Mouse (Mus musculus) neutrophil, adult 59 days (primary cell): Measurements from ENCODE around the gene Cyp2c23. TPM values are rescaled to one million over a fixed set of nuclear protein-coding genes. Genes with fewer than 3 reads are reported as not detected.

Experiments used
- total RNA-seq, 2 experiments: library from RNA; stranded (reverse); gene quantifications; 1 replicate in 1 of 2; 2 replicates in 1 of 2; pipeline ENCODE4 v1.2.4; 2023

The Cyp2c23 gene
- total RNA-seq = not detected

GRCm38 (mm10) chr19:44028972-44029371, at the start of gene Cyp2c23:
TSS of gene Cyp2c23 (minus strand) at chr19:44029208.

DNA sequence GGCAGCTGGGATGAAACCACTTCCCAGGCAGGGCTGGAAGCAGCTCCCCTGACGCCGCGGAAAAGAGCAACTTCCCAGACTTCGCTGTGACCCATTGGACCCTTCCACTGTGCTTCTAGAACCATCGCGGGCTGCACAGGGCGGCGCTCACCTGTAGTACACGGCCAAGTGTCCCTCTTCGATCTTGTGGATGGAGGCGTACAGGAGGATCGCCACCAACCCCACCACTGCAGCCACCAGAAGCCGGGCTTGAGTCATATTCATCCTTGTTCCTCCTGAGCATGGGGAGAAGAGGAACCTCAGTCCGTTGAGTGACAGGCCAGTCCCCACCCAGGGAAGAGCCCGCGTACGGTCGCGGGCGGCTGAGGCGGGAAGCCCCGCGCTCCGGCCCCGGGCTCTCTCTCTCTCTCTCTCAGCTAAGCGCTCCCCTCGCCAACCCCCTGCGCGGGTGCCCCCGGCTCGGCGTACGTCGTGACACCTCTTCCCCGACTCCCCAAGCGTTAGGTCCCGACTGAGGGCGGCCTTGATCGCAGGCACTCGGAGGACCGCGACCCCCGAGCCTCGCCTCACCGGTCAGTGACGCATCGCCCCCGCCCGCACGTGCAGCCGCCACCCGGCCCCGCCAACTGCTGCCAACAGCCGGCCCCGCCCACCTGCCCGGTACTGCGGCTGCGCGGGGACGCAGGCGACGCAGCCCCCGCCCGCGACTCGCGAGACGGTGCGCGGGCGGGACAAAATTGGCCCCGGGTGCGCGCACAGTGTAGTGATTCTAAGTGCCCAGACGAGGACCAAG, 40.3 kb upstream of the Cyp2c23 start, which contains the start of gene Erlin1:
Gene Erlin1 (minus strand): TSS at position 665 of the 793 bp plus-strand sequence.

DNA sequence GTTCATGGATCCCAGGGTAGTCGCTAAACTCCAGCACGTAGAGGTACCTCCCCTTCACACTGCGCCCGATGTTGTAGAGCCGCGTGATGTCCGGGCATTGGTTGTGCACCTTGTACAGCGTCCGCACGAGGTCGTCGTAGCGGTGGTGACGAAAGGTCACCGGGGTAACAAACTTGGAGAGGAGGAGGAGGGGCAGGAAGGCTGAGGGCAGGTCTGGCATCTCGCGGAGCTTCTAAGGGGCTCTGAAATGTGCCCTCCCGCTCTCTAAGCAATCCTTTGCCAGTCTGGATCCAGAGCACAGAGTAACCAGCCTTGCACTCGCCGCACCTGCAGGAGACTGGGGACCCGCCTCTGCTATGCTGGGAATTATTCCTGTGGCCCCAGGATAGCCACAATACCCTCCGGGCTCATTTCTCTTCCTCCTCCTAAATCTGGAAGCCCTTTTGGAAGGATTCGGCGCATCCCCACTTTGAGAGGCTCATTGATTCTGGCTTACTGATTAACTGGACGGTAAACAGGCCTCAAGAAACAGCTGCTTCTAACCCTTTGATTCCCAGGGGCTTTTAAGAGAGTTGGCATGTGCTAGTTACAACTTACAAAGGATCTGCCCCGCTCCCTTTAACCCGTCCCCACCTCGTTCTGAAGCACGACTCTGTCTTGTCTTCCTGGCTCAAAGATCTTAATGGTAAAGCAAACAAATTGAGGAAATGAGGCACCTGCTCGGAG, 42.8 kb downstream of the Cyp2c23 start, which contains the start of gene Cpn1:
Gene Cpn1 (minus strand): TSS at position 488 of the 726 bp plus-strand sequence.

Other genes with a start within 250 kb of the Cyp2c23 start
- under 1 TPM; 0.60 to 0.75 TPM for gene Abcc2, start 247.0 kb downstream of the Cyp2c23 start, total RNA-seq
- gene Dnmbp, start 89.0 kb downstream of the Cyp2c23 start, total RNA-seq = 10 to 100 TPM; 18.9 to 20.0 TPM
- gene Cpn1, start 42.7 kb downstream of the Cyp2c23 start, total RNA-seq = under 1 TPM in 1 of 2 experiments, not detected in 1; 0.18 TPM
- 10 to 100 TPM; 29.6 to 41.3 TPM for gene Erlin1, start 40.6 kb upstream of the Cyp2c23 start, total RNA-seq
- gene Chuk, start 78.3 kb upstream of the Cyp2c23 start, total RNA-seq = 10 to 100 TPM; 33.1 to 39.0 TPM
- 10 to 100 TPM; 10.2 to 10.4 TPM for gene Cwf19l1, start 106.7 kb upstream of the Cyp2c23 start, total RNA-seq
- 10 to 100 TPM; 47.9 to 52.1 TPM for gene Bloc1s2, start 117.2 kb upstream of the Cyp2c23 start, total RNA-seq
- not detected for gene Pkd2l1, start 163.2 kb upstream of the Cyp2c23 start, total RNA-seq
- not detected for gene Scd3, start 174.1 kb upstream of the Cyp2c23 start, total RNA-seq